Mouse (Mus musculus): ENCODE data around the gene Rab9. TPM values are rescaled to one million over a fixed set of nuclear protein-coding genes. Genes with fewer than 3 reads are reported as not detected.

The Rab9 gene
- 30.1 and 31.6 TPM in 2 replicates for polyA plus RNA-seq (2012; rRNA removed)

GRCm38 (mm10) chrX:166479365-166479983 lies at the start of gene Rab9:
TSS of gene Rab9 (minus strand) at chrX:166479867.

DNA sequence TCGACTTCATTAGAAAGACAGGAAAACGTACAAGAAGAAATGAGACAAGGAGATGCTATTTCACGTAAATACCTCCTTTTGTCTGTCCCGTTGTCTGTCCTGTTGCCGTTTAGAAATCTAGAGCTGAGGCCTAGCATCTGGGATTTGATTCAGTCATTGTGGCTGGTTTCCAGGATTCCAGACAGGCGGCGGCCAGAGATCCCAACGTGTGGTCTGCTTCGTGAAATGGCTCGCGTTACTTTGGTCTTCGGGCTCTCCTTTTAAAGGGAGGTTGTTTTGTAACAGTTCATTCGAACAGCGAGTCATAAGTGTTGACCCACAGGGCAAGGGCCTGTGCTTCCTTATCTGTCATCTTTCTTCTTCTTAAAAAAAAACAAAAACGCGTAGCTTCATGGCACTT lies 38.7 kb upstream of the Rab9 start, which contains the start of gene Tceanc:
TSS of gene Tceanc (minus strand) at position 223 of the 400 bp plus-strand sequence.

GRCm38 (mm10) chrX:166440616-166441063 lies 39.0 kb downstream of the Rab9 start, which contains the start of gene Ofd1:
TSS of gene Ofd1 (minus strand) at chrX:166440704.

DNA sequence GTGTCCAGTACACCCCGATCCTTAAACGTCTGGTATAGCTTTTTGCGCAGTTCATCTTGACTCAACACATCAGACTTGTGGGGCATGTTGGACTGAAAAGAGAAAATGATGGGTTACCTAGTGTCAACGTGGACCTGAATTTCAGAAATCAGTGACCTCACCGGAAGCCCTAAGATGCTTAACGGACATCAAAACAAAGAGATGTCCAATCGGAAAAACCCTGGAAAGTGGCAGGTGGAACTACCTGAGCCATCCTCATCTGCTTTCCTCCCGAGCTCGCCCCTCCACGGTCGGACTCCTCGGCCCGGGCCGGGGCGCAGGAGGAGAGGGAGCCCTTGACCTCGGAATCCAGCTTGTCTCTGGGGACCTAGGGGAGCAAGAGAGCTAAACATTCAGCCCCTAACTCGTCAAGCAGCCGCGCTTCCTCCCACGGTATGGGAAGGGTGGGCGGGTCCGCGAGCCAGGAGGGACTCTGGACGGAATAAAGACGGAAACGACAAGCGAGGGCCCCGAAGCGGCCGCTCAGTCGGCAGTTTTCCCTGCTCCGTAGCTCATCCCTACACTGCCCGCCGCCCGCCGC lies 39.5 kb downstream of the Rab9 start, which contains the start of gene Trappc2:
TSS of gene Trappc2 (plus strand) at position 539 of the 580 bp plus-strand sequence.

Other genes with a start within 250 kb of the Rab9 start
- 299 and 301 TPM in 2 replicates for gene Gpm6b, start 241.0 kb downstream of the Rab9 start, polyA plus RNA-seq (2012; rRNA removed)
- 34.9 and 39.6 TPM in 2 replicates for gene Trappc2, start 39.3 kb downstream of the Rab9 start, polyA plus RNA-seq (2012; rRNA removed)
- 6.3 and 6.5 TPM in 2 replicates for gene Ofd1, start 39.2 kb downstream of the Rab9 start, polyA plus RNA-seq (2012; rRNA removed)
- 1.8 and 1.9 TPM in 2 replicates for gene Tceanc, start 38.7 kb upstream of the Rab9 start, polyA plus RNA-seq (2012; rRNA removed)
- 1.5 and 2.5 TPM in 2 replicates for gene Egfl6, start 105.9 kb upstream of the Rab9 start, polyA plus RNA-seq (2012; rRNA removed)

All from central nervous system, embryonic 18 days (tissue).